ENCODE assay signal across 12 mouse cellular contexts in genomic region chr8:84417840-84418239, GRCm38 (mm10). TPM values are rescaled to one million over a fixed set of nuclear protein-coding genes. Genes with fewer than 3 reads are reported as not detected.
DNase-seq lines count a peak whose midpoint lies in the region; ATAC-seq and TF ChIP-seq lines count a peak whose summit lies in the region.
"Had no signal": no experiment of that assay in that cellular context is flagged by ENCODE, and none has a peak within 500 bp of the region (broad histone marks: within the 10 kb centered on the region; RNA-seq: fewer than 3 reads in every experiment).

No protein-coding gene starts in this region.

- H3K4me1 ChIP-seq in heart, embryonic 10.5 days, result peaks cover 14% of the 10 kb centered on the region
- H3K4me1 ChIP-seq in neural tube, embryonic 12.5 days, result peaks cover 20% of the 10 kb centered on the region
- peaks cover 13% of the 10 kb centered on the region for H3K4me1 ChIP-seq in cortical plate, adult 2 months (ENCODE audit: control insufficient read depth, insufficient read depth, low read length)

- 0 out of 2 replicates have a peak overlapping the region, but pooled peaks have one; percentile 85 for H3K9ac ChIP-seq in neural tube, embryonic 12.5 days

- no peaks in the 10 kb centered on the region for H3K36me3 ChIP-seq in heart, embryonic 10.5 days
- H3K36me3 ChIP-seq in neural tube, embryonic 12.5 days, result no peaks in the 10 kb centered on the region

- H3K27me3 ChIP-seq in heart, embryonic 10.5 days (ENCODE audit: insufficient read depth, poor library complexity, severe bottlenecking), result peaks cover 78% of the 10 kb centered on the region
- 0 out of 2 replicates have a peak, but pooled peaks cover 2% of the 10 kb centered on the region for H3K27me3 ChIP-seq in neural tube, embryonic 12.5 days (replicated peaks)

- H3K27ac ChIP-seq in heart, embryonic 10.5 days, result no peak overlapping the region
- H3K27ac ChIP-seq in neural tube, embryonic 12.5 days, result no peak overlapping the region
- H3K27ac ChIP-seq in cortical plate, adult 2 months (ENCODE audit: insufficient read depth, low read length), result no peak overlapping the region
- H3K27ac ChIP-seq: heart, adult 2 months had no signal

- peak overlapping the region; percentile 68 for H3K4me2 ChIP-seq in neural tube, embryonic 12.5 days (replicated peaks)

- TF ChIP-seq CTCF in cortical plate, adult 2 months (IDR thresholded peaks at IDR 0.05; ENCODE audit: extremely low read depth, insufficient read depth, low read length), result no peak

- TF ChIP-seq POLR2A in cortical plate, adult 2 months (IDR thresholded peaks at IDR 0.05; ENCODE audit: extremely low read depth, insufficient read depth, low read length), result no peak

- H3K9me3 ChIP-seq in heart, embryonic 10.5 days, result peaks cover 4% of the 10 kb centered on the region
- H3K9me3 ChIP-seq in neural tube, embryonic 12.5 days, result no peaks in the 10 kb centered on the region

- H3K4me3 ChIP-seq in heart, embryonic 10.5 days, result no peak overlapping the region
- H3K4me3 ChIP-seq in neural tube, embryonic 12.5 days, result no peak overlapping the region
- peak overlapping the region; percentile 97 for H3K4me3 ChIP-seq in cortical plate, adult 2 months (ENCODE audit: insufficient read depth, low read length)
- H3K4me3 ChIP-seq: heart, adult 2 months had no signal

- WGBS in heart, embryonic 10.5 days, result 54% methylated on average over 5 of the region's 5 CpGs
- 52% methylated on average over 5 of the region's 5 CpGs for WGBS in neural tube, embryonic 12.5 days

- ATAC-seq in neural tube, embryonic 12.5 days (ENCODE audit: low FRiP score, low read depth), result no peak
- no peak for ATAC-seq in inflammation-experienced regulatory T-cells, adult 6 months
- ATAC-seq: lung, postnatal 0 days had no signal

- DNase-seq in heart, adult 11 months, result peak; percentile 93
- DNase-seq in heart, embryonic 10.5 days (ENCODE audit: low spot score), result no peak
- no peak for DNase-seq in neural tube, embryonic 10.5 days (ENCODE audit: extremely low spot score, low spot score)
- peak; percentile 18 for DNase-seq in skeletal muscle tissue, adult 2 months (ENCODE audit: low read depth, low spot score)
- DNase-seq in urinary bladder, adult 18-20 months (ENCODE audit: low spot score in 2 of 2), result no peak
- DNase-seq: adrenal gland, adult 2 months; kidney, adult 9 months had no signal

RNA-seq across cellular contexts. Expression of gene Cacna1a, which starts 29.6 kb away (rescaled TPM):
- 5.4 and 6.0 TPM in 2 replicates for polyA plus RNA-seq in heart, embryonic 10.5 days (2016; fragmentation: Nextera tagmentation; extraction: Ambion mirVana)
- polyA plus RNA-seq in neural tube, embryonic 12.5 days (2016; fragmentation: Nextera tagmentation; extraction: Ambion mirVana), result 19.6 and 20.5 TPM in 2 replicates
- 140 and 142 TPM in 2 replicates for polyA plus RNA-seq in cortical plate, adult 2 months (2012; rRNA removed)
- polyA plus RNA-seq in inflammation-experienced regulatory T-cells, adult 6 months (2017; shearing (Covaris generic)), result 1 to 10 TPM; 3.4 to 8.2 (median 8.2) TPM

Comparison
In these comparisons a context has a peak if more than half of its experiments do, and no peak if none do; other contexts are left out.
1. DNase-seq: peak in heart, adult 11 months (single experiment) and skeletal muscle tissue, adult 2 months (single experiment); none in heart, embryonic 10.5 days (single experiment), neural tube, embryonic 10.5 days (single experiment) and urinary bladder, adult 18-20 months (0 of 2).